Mouse (Mus musculus): ENCODE results near the gene 3425401B19Rik. TPM values are rescaled to one million over a fixed set of nuclear protein-coding genes. Genes with fewer than 3 reads are reported as not detected.

The 3425401B19Rik gene
- polyA plus RNA-seq, 1 experiment from 2014 or later: not detected

- no peak for DNase-seq (ENCODE audit: low spot score)
- 81% methylated on average over 8 of the region's 8 CpGs for WGBS
- H3K9me3 ChIP-seq (ENCODE audit: control insufficient read depth, low read length): no peaks in the 10 kb centered on the region
- H3K27me3 ChIP-seq (ENCODE audit: control insufficient read depth, insufficient read depth, low read length): no peaks in the 10 kb centered on the region
- ATAC-seq (replicated peaks; ENCODE audit: low FRiP score): no peak
- no peak overlapping the region for H3K9ac ChIP-seq (ENCODE audit: low read length)
- no peak overlapping the region for H3K4me2 ChIP-seq (ENCODE audit: low read depth, low read length, severe bottlenecking)
- H3K4me3 ChIP-seq (ENCODE audit: low read depth, low read length): no peak overlapping the region
- H3K27ac ChIP-seq (ENCODE audit: low read depth, low read length): no peak overlapping the region
- no peaks in the 10 kb centered on the region for H3K36me3 ChIP-seq (ENCODE audit: control insufficient read depth, insufficient read depth, low read length)
- H3K4me1 ChIP-seq (replicated peaks; ENCODE audit: control insufficient read depth, insufficient read depth, low read length): no peaks in the 10 kb centered on the region
Measured at GRCm38 (mm10) chr14:32707938-32708337, 22.8 kb upstream of the 3425401B19Rik start.

- H3K4me1 ChIP-seq (replicated peaks; ENCODE audit: control insufficient read depth, insufficient read depth, low read length): no peaks in the 10 kb centered on the region
- H3K4me2 ChIP-seq (ENCODE audit: low read depth, low read length, severe bottlenecking): no peak overlapping the region
- ATAC-seq (replicated peaks; ENCODE audit: low FRiP score) (no peak), DNase-seq (ENCODE audit: low spot score) (no peak)
- no peak overlapping the region for H3K27ac ChIP-seq (ENCODE audit: low read depth, low read length)
- 68% methylated on average over 8 of the region's 8 CpGs for WGBS
- no peaks in the 10 kb centered on the region for H3K27me3 ChIP-seq (ENCODE audit: control insufficient read depth, insufficient read depth, low read length)
- no peaks in the 10 kb centered on the region for H3K36me3 ChIP-seq (ENCODE audit: control insufficient read depth, insufficient read depth, low read length)
- no peak overlapping the region for H3K4me3 ChIP-seq (ENCODE audit: low read depth, low read length)
- H3K9me3 ChIP-seq (ENCODE audit: control insufficient read depth, low read length): no peaks in the 10 kb centered on the region
- H3K9ac ChIP-seq (ENCODE audit: low read length): no peak overlapping the region
Measured at GRCm38 (mm10) chr14:32700972-32701371, 15.9 kb upstream of the 3425401B19Rik start.

GRCm38 (mm10) chr14:32698556-32698955 lies 13.5 kb upstream of the 3425401B19Rik start:
- no peak for DNase-seq (ENCODE audit: low spot score)
- Histone ChIP-seq H3K4me3 (ENCODE audit: low read depth, low read length) (no peak overlapping the region), H3K27me3 (ENCODE audit: control insufficient read depth, insufficient read depth, low read length) (no peaks in the 10 kb centered on the region), H3K9ac (ENCODE audit: low read length) (no peak overlapping the region), H3K4me1 (replicated peaks; ENCODE audit: control insufficient read depth, insufficient read depth, low read length) (no peaks in the 10 kb centered on the region), H3K36me3 (ENCODE audit: control insufficient read depth, insufficient read depth, low read length) (no peaks in the 10 kb centered on the region), H3K9me3 (ENCODE audit: control insufficient read depth, low read length) (no peaks in the 10 kb centered on the region), H3K27ac (ENCODE audit: low read depth, low read length) (no peak overlapping the region), H3K4me2 (ENCODE audit: low read depth, low read length, severe bottlenecking) (no peak overlapping the region)
- 90% methylated on average over 3 of the region's 3 CpGs for WGBS
- ATAC-seq (replicated peaks; ENCODE audit: low FRiP score): no peak

- Histone ChIP-seq H3K4me1 (replicated peaks; ENCODE audit: control insufficient read depth, insufficient read depth, low read length) (no peaks in the 10 kb centered on the region), H3K9ac (ENCODE audit: low read length) (no peak overlapping the region), H3K27me3 (ENCODE audit: control insufficient read depth, insufficient read depth, low read length) (no peaks in the 10 kb centered on the region), H3K9me3 (ENCODE audit: control insufficient read depth, low read length) (no peaks in the 10 kb centered on the region), H3K36me3 (ENCODE audit: control insufficient read depth, insufficient read depth, low read length) (no peaks in the 10 kb centered on the region), H3K27ac (ENCODE audit: low read depth, low read length) (no peak overlapping the region), H3K4me3 (ENCODE audit: low read depth, low read length) (no peak overlapping the region), H3K4me2 (ENCODE audit: low read depth, low read length, severe bottlenecking) (no peak overlapping the region)
- no peak for DNase-seq (ENCODE audit: low spot score)
- no peak for ATAC-seq (replicated peaks; ENCODE audit: low FRiP score)
- 87% methylated on average over 8 of the region's 8 CpGs for WGBS
Measured at GRCm38 (mm10) chr14:32697774-32698173, 12.7 kb upstream of the 3425401B19Rik start.

GRCm38 (mm10) chr14:32696344-32696743 lies 11.3 kb upstream of the 3425401B19Rik start:
- Histone ChIP-seq H3K27me3 (ENCODE audit: control insufficient read depth, insufficient read depth, low read length) (no peaks in the 10 kb centered on the region), H3K36me3 (ENCODE audit: control insufficient read depth, insufficient read depth, low read length) (no peaks in the 10 kb centered on the region), H3K4me1 (replicated peaks; ENCODE audit: control insufficient read depth, insufficient read depth, low read length) (no peaks in the 10 kb centered on the region), H3K9ac (ENCODE audit: low read length) (no peak overlapping the region), H3K27ac (ENCODE audit: low read depth, low read length) (no peak overlapping the region), H3K4me2 (ENCODE audit: low read depth, low read length, severe bottlenecking) (no peak overlapping the region), H3K4me3 (ENCODE audit: low read depth, low read length) (no peak overlapping the region), H3K9me3 (ENCODE audit: control insufficient read depth, low read length) (no peaks in the 10 kb centered on the region)
- ATAC-seq (replicated peaks; ENCODE audit: low FRiP score): no peak
- DNase-seq (ENCODE audit: low spot score): no peak
- 86% methylated on average over 2 of the region's 2 CpGs for WGBS

- no peaks in the 10 kb centered on the region for H3K4me1 ChIP-seq (replicated peaks; ENCODE audit: control insufficient read depth, insufficient read depth, low read length)
- no peaks in the 10 kb centered on the region for H3K27me3 ChIP-seq (ENCODE audit: control insufficient read depth, insufficient read depth, low read length)
- H3K9ac ChIP-seq (ENCODE audit: low read length): no peak overlapping the region
- no peaks in the 10 kb centered on the region for H3K36me3 ChIP-seq (ENCODE audit: control insufficient read depth, insufficient read depth, low read length)
- H3K4me3 ChIP-seq (ENCODE audit: low read depth, low read length): no peak overlapping the region
- DNase-seq (ENCODE audit: low spot score) (no peak), ATAC-seq (replicated peaks; ENCODE audit: low FRiP score) (no peak)
- WGBS: 89% methylated on average over 2 of the region's 2 CpGs
- no peaks in the 10 kb centered on the region for H3K9me3 ChIP-seq (ENCODE audit: control insufficient read depth, low read length)
- no peak overlapping the region for H3K4me2 ChIP-seq (ENCODE audit: low read depth, low read length, severe bottlenecking)
- no peak overlapping the region for H3K27ac ChIP-seq (ENCODE audit: low read depth, low read length)
Measured at GRCm38 (mm10) chr14:32695906-32696305, 10.8 kb upstream of the 3425401B19Rik start.

GRCm38 (mm10) chr14:32684735-32685105 lies 373 bp downstream of the 3425401B19Rik start:
- no peak overlapping the region for H3K4me2 ChIP-seq (ENCODE audit: low read depth, low read length, severe bottlenecking)
- H3K4me3 ChIP-seq (ENCODE audit: low read depth, low read length): no peak overlapping the region
- ATAC-seq (replicated peaks; ENCODE audit: low FRiP score) (no peak), DNase-seq (ENCODE audit: low spot score) (no peak)
- 0 out of 2 replicates have a peak, but pooled peaks cover 3% of the 10 kb centered on the region for H3K4me1 ChIP-seq (replicated peaks; ENCODE audit: control insufficient read depth, insufficient read depth, low read length)
- no peaks in the 10 kb centered on the region for H3K36me3 ChIP-seq (ENCODE audit: control insufficient read depth, insufficient read depth, low read length)
- no peaks in the 10 kb centered on the region for H3K9me3 ChIP-seq (ENCODE audit: control insufficient read depth, low read length)
- H3K27ac ChIP-seq (ENCODE audit: low read depth, low read length): no peak overlapping the region
- no peak overlapping the region for H3K9ac ChIP-seq (ENCODE audit: low read length)
- no peaks in the 10 kb centered on the region for H3K27me3 ChIP-seq (ENCODE audit: control insufficient read depth, insufficient read depth, low read length)
- 88% methylated on average over 19 of the region's 19 CpGs for WGBS

GRCm38 (mm10) chr14:32683982-32684734 lies 935 bp downstream of the 3425401B19Rik start:
- no peak overlapping the region for H3K9ac ChIP-seq (ENCODE audit: low read length)
- WGBS: 64% methylated on average over 19 of the region's 19 CpGs
- no peak for ATAC-seq (replicated peaks; ENCODE audit: low FRiP score)
- H3K9me3 ChIP-seq (ENCODE audit: control insufficient read depth, low read length): no peaks in the 10 kb centered on the region
- 0 out of 2 replicates have a peak, but pooled peaks cover 3% of the 10 kb centered on the region for H3K4me1 ChIP-seq (replicated peaks; ENCODE audit: control insufficient read depth, insufficient read depth, low read length)
- H3K27ac ChIP-seq (ENCODE audit: low read depth, low read length): no peak overlapping the region
- no peaks in the 10 kb centered on the region for H3K36me3 ChIP-seq (ENCODE audit: control insufficient read depth, insufficient read depth, low read length)
- H3K4me3 ChIP-seq (ENCODE audit: low read depth, low read length): no peak overlapping the region
- H3K27me3 ChIP-seq (ENCODE audit: control insufficient read depth, insufficient read depth, low read length): no peaks in the 10 kb centered on the region
- DNase-seq (ENCODE audit: low spot score): no peak
- no peak overlapping the region for H3K4me2 ChIP-seq (ENCODE audit: low read depth, low read length, severe bottlenecking)

- DNase-seq (ENCODE audit: low spot score) (no peak), ATAC-seq (replicated peaks; ENCODE audit: low FRiP score) (no peak)
- H3K9ac ChIP-seq (ENCODE audit: low read length): no peak overlapping the region
- WGBS: 62% methylated on average over 19 of the region's 19 CpGs
- H3K4me2 ChIP-seq (ENCODE audit: low read depth, low read length, severe bottlenecking): no peak overlapping the region
- 0 out of 2 replicates have a peak, but pooled peaks cover 3% of the 10 kb centered on the region for H3K4me1 ChIP-seq (replicated peaks; ENCODE audit: control insufficient read depth, insufficient read depth, low read length)
- H3K27ac ChIP-seq (ENCODE audit: low read depth, low read length): no peak overlapping the region
- no peaks in the 10 kb centered on the region for H3K36me3 ChIP-seq (ENCODE audit: control insufficient read depth, insufficient read depth, low read length)
- H3K4me3 ChIP-seq (ENCODE audit: low read depth, low read length): no peak overlapping the region
- no peaks in the 10 kb centered on the region for H3K9me3 ChIP-seq (ENCODE audit: control insufficient read depth, low read length)
- no peaks in the 10 kb centered on the region for H3K27me3 ChIP-seq (ENCODE audit: control insufficient read depth, insufficient read depth, low read length)
Measured at GRCm38 (mm10) chr14:32683251-32683838, 1.7 kb downstream of the 3425401B19Rik start.

Measured in forebrain, embryonic 11.5 days (tissue).